Mouse (Mus musculus) C2C12 (cell line): Measurements from ENCODE around the gene Olfr672.

Source experiments
- CEBPB ChIP-seq: IDR thresholded peaks from one replicate; pipeline ENCODE4 v1.6.1; 2011; ENCODE audit warnings: low read depth, mild to moderate bottlenecking, control low read depth, moderate library complexity
- CTCF ChIP-seq: IDR thresholded peaks from one replicate; pipeline ENCODE4 v1.5.1; 2011; ENCODE audit not compliant: control insufficient read depth, insufficient read depth, insufficient read length
- USF1 ChIP-seq: IDR thresholded peaks from one replicate; pipeline ENCODE4 v1.6.1; 2011; ENCODE audit warnings: low read depth, mild to moderate bottlenecking, control low read depth, moderate library complexity

DNA sequence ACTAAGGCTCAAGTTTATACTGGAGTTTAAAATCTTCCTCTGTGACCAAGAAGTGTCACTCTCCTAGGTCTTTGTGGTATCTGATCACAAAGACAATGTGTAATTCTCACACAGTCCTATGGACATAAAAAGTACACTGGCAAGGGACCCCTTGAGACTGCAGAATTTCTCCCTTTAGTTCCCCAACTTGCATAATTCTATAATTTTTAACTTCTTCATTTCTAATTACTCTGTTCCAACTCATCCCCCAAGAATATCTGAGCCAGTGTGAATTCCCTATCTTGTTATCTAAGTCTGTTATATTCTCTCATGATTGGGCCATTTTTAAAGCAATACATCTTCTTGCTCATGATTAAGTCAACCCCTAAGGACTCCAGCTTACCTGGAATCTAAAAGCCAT lies at the start of gene Olfr672:
- no peak for TF ChIP-seq CTCF
- TF ChIP-seq CEBPB: no peak
- no peak for TF ChIP-seq USF1
